Mouse (Mus musculus) layer of hippocampus, postnatal 14 days (tissue): ENCODE results near the gene Zfp358. TPM values are rescaled to one million over a fixed set of nuclear protein-coding genes. Genes with fewer than 3 reads are reported as not detected.

Experiments used
- DNase-seq, 2 experiments: peaks; one replicate each; pipeline ENCODE4 v3.0.0; 2021 to 2022; ENCODE audit warnings: low spot score in 2 of 2, mixed read lengths in 1 of 2
- total RNA-seq, 2 experiments: library from RNA; stranded (reverse); gene quantifications; 2 replicates each; pipeline ENCODE4 v1.2.3; 2021

Zfp358 gene
- total RNA-seq, 2 experiments from 2014 or later, result 25.3 to 27.4 TPM

- DNase-seq, result no peak
These were observed 5.6 kb downstream of the Zfp358 start for GRCm38 (mm10) chr8:3498583-3498982.

- DNase-seq, result no peak
These were observed 6.8 kb downstream of the Zfp358 start for GRCm38 (mm10) chr8:3499751-3500150.

GRCm38 (mm10) chr8:3500235-3501090, 7.5 kb downstream of the Zfp358 start, which contains the start of gene Mcoln1:
Mcoln1 (plus strand) TSS chr8:3500457.
- DNase-seq, result peak; percentile 98

GRCm38 (mm10) chr8:3502217-3502616, 9.3 kb downstream of the Zfp358 start:
- DNase-seq, result peak; percentile 34 to 53

- DNase-seq, result no peak
These were observed 15.2 kb downstream of the Zfp358 start for GRCm38 (mm10) chr8:3507979-3508754.

GRCm38 (mm10) chr8:3514681-3515247, 21.8 kb downstream of the Zfp358 start:
- DNase-seq, result no peak

- peak; percentile 87 to 93 for DNase-seq
These were observed 22.3 kb downstream of the Zfp358 start, which contains the start of gene Pnpla6 for GRCm38 (mm10) chr8:3515260-3515671. Pnpla6 (plus strand) TSS chr8:3515384.

GRCm38 (mm10) chr8:3515771-3516417, 23.0 kb downstream of the Zfp358 start:
- peak; percentile 60 to 71 for DNase-seq

- DNase-seq, result peak; percentile 94 to 97
These were observed 23.6 kb downstream of the Zfp358 start for GRCm38 (mm10) chr8:3516450-3517116.

- DNase-seq, result no peak
These were observed 24.2 kb downstream of the Zfp358 start for GRCm38 (mm10) chr8:3517117-3517495.

- DNase-seq, result no peak
These were observed 29.2 kb downstream of the Zfp358 start for GRCm38 (mm10) chr8:3522007-3522697.

- DNase-seq, result no peak
These were observed 37.9 kb downstream of the Zfp358 start for GRCm38 (mm10) chr8:3530816-3531215.

- no peak for DNase-seq
These were observed 39.0 kb downstream of the Zfp358 start for GRCm38 (mm10) chr8:3531936-3532335.

- DNase-seq, result no peak
These were observed 43.3 kb downstream of the Zfp358 start for GRCm38 (mm10) chr8:3536053-3536841.

GRCm38 (mm10) chr8:3536940-3537339, 44.0 kb downstream of the Zfp358 start:
- DNase-seq, result no peak

- no peak for DNase-seq
These were observed 44.7 kb downstream of the Zfp358 start for GRCm38 (mm10) chr8:3537666-3538065.

GRCm38 (mm10) chr8:3539146-3539545, 46.2 kb downstream of the Zfp358 start:
- no peak for DNase-seq

- no peak for DNase-seq
These were observed 47.1 kb downstream of the Zfp358 start for GRCm38 (mm10) chr8:3540076-3540475.

- DNase-seq, result no peak
These were observed 53.6 kb downstream of the Zfp358 start for GRCm38 (mm10) chr8:3546511-3546910.
